Mouse (Mus musculus) liver, embryonic 14.5 days (tissue): ENCODE data around the gene Rasgef1b.

Experiments
- CTCF ChIP-seq: IDR thresholded peaks from 2 replicates; pipeline ENCODE4 v1.5.1; 2016; ENCODE audit warnings: antibody characterized with exemption, low read depth, control low read depth
- EP300 ChIP-seq: IDR thresholded peaks from 2 replicates; pipeline ENCODE4 v1.6.1; 2016; ENCODE audit warnings: antibody characterized with exemption, low read depth

- no peak for TF ChIP-seq CTCF
- no peak for TF ChIP-seq EP300
These were observed 451.3 kb downstream of the Rasgef1b start for GRCm38 (mm10) chr5:99277536-99277935.
